8 mouse cellular contexts compared by ENCODE assay signal in the genomic region with DNA sequence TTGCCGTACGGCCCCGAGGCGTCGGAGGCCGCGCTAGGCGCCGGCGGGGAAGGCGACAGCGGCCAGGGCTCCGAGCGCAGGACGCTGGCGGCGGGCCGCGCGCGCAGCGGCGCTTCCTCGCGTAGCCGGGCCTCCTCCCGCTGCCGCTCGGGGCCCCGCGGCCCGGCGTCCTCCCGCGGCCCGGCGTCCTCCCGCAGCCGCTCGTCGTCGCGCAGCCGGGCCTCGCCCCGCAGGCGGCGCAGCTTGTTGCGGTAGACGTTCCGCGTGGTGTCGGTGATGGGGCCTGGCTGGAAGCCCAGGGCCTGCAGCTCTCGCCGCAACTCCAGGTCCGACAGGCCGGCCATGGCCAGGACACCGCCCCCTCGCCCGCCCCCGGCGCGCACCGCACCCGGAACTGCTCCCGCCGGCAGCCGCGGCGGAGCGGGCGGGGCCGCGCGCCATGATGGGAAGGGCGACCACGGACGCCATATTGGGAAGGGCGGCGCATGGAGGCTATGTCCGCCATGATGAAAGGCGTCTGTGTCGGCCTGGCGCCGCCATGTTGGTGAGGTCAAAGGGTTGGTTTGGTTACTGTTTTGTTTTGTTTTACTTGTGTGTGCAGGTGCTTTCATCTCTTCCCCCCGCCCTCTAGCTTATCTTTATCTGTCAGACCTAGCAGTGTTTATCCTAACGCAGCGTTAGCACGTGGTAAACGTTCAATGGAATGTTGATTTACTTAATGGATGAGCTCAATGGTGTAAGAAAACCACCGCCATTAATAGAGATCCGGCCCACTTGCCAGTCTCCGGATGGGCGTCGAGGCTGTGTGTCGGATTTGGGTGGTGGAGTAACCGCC. TPM values are rescaled to one million over a fixed set of nuclear protein-coding genes. Genes with fewer than 3 reads are reported as not detected.
A peak's percentile ranks its signal among the peaks of the same experiment; 100 is the strongest.
DNase-seq lines count a peak whose midpoint lies in the region; ATAC-seq and TF ChIP-seq lines count a peak whose summit lies in the region.

Lemd2 (minus strand) TSS at position 395 of the 835 bp plus-strand sequence.

- peak within 1 kb of the TSS; percentile 92 for H3K4me3 ChIP-seq in embryonic facial prominence, embryonic 14.5 days (ENCODE audit: low read depth, low read length)
- H3K4me3 ChIP-seq in heart, adult 2 months: peak within 1 kb of the TSS; percentile 73
- H3K4me3 ChIP-seq in limb, embryonic 14.5 days (replicated peaks; ENCODE audit: low read length): peak within 1 kb of the TSS; percentile 89
- H3K4me3 ChIP-seq in midbrain, postnatal 0 days (ENCODE audit: low read depth, low read length): peak within 1 kb of the TSS; percentile 90

- H3K27me3 ChIP-seq in embryonic facial prominence, embryonic 14.5 days (replicated peaks; ENCODE audit: control insufficient read depth, insufficient read depth, low read length): no peaks in the 10 kb centered on the region
- H3K27me3 ChIP-seq in heart, adult 2 months (ENCODE audit: control insufficient read depth, insufficient read depth, low read length): no peaks in the 10 kb centered on the region
- no peaks in the 10 kb centered on the region for H3K27me3 ChIP-seq in limb, embryonic 14.5 days (ENCODE audit: control insufficient read depth, insufficient read depth, low read length)
- H3K27me3 ChIP-seq in midbrain, postnatal 0 days (ENCODE audit: insufficient read depth, low read length): no peaks in the 10 kb centered on the region

- H3K9me3 ChIP-seq in embryonic facial prominence, embryonic 14.5 days (ENCODE audit: control insufficient read depth, low read length): no peaks in the 10 kb centered on the region
- no peaks in the 10 kb centered on the region for H3K9me3 ChIP-seq in limb, embryonic 14.5 days (ENCODE audit: control insufficient read depth, low read length)
- no peaks in the 10 kb centered on the region for H3K9me3 ChIP-seq in midbrain, postnatal 0 days (ENCODE audit: low read length)

- TF ChIP-seq CTCF in heart, adult 2 months (IDR thresholded peaks at IDR 0.05): 0 out of 2 replicates have a peak, but pooled peaks have one; percentile 13
- TF ChIP-seq CTCF in midbrain, postnatal 0 days (IDR thresholded peaks at IDR 0.05): 0 out of 2 replicates have a peak, but pooled peaks have one; percentile 5

- DNase-seq in 3T3-L1 (ENCODE audit: low read depth, low spot score): peak; percentile 95
- peak; percentile 88 to 93 for DNase-seq in adrenal gland, postnatal 4 days (ENCODE audit: low spot score in 2 of 2)
- DNase-seq in embryonic facial prominence, embryonic 14.5 days (ENCODE audit: low spot score): peak; percentile 97
- peak; percentile 98 for DNase-seq in heart, adult 2 months
- DNase-seq in kidney, adult 9 months: peak; percentile 97
- DNase-seq in limb, embryonic 14.5 days (ENCODE audit: low spot score): peak; percentile 94
- peak; percentile 97 for DNase-seq in midbrain, postnatal 0 days (ENCODE audit: low spot score)
- peak; percentile 93 to 95 for DNase-seq in spleen, postnatal 14 days (ENCODE audit: low spot score in 2 of 2)

- H3K27ac ChIP-seq in embryonic facial prominence, embryonic 14.5 days (replicated peaks; ENCODE audit: low read depth, low read length): peak within 1 kb of the TSS; percentile 93
- peak within 1 kb of the TSS; percentile 81 for H3K27ac ChIP-seq in heart, adult 2 months
- peak within 1 kb of the TSS; percentile 92 for H3K27ac ChIP-seq in limb, embryonic 14.5 days (replicated peaks; ENCODE audit: low read depth, low read length)
- H3K27ac ChIP-seq in midbrain, postnatal 0 days (ENCODE audit: low read depth, low read length): peak within 1 kb of the TSS; percentile 98

- no peaks in the 10 kb centered on the region; the same call in 1 of the 2 replicates for H3K79me2 ChIP-seq in heart, adult 2 months (replicated peaks; ENCODE audit: control insufficient read depth, insufficient read depth, low read length)

- TF ChIP-seq POLR2A in heart, adult 2 months (IDR thresholded peaks at IDR 0.05; ENCODE audit: insufficient read depth, low read depth, low read length): peak; percentile 60; the same call in 1 of the 2 replicates
- TF ChIP-seq POLR2A in limb, embryonic 14.5 days (IDR thresholded peaks at IDR 0.05; ENCODE audit: borderline replicate concordance, extremely low read depth, insufficient read depth, insufficient read length): peak; percentile 82; the same call in 1 of the 2 replicates

- peak within 1 kb of the TSS; percentile 68 for H3K4me2 ChIP-seq in embryonic facial prominence, embryonic 14.5 days (ENCODE audit: low read depth, low read length)
- peak within 1 kb of the TSS; percentile 92 for H3K4me2 ChIP-seq in limb, embryonic 14.5 days (replicated peaks; ENCODE audit: low read depth, low read length, severe bottlenecking)
- H3K4me2 ChIP-seq in midbrain, postnatal 0 days (ENCODE audit: low read depth, low read length, poor library complexity, severe bottlenecking): peak within 1 kb of the TSS; percentile 92

- H3K4me1 ChIP-seq in embryonic facial prominence, embryonic 14.5 days (ENCODE audit: control insufficient read depth, insufficient read depth, low read length): peaks cover 8% of the 10 kb centered on the region
- peaks cover 3% of the 10 kb centered on the region for H3K4me1 ChIP-seq in heart, adult 2 months (ENCODE audit: control insufficient read depth, insufficient read depth, low read length)
- H3K4me1 ChIP-seq in limb, embryonic 14.5 days (ENCODE audit: control insufficient read depth, insufficient read depth, low read length): peaks cover 27% of the 10 kb centered on the region
- peaks cover 4% of the 10 kb centered on the region; the same call in 1 of the 2 replicates for H3K4me1 ChIP-seq in midbrain, postnatal 0 days (ENCODE audit: insufficient read depth, low read length)

- TF ChIP-seq EP300 in heart, adult 2 months (IDR thresholded peaks at IDR 0.05; ENCODE audit: insufficient read depth, low read depth, low read length): peak; percentile 65; the same call in 1 of the 2 replicates

- 6% methylated on average over 65 of the region's 97 CpGs for WGBS in embryonic facial prominence, embryonic 14.5 days
- 3% methylated on average over 93 of the region's 97 CpGs for WGBS in heart, adult 2 months
- 8% methylated on average over 51 of the region's 97 CpGs for WGBS in limb, embryonic 14.5 days
- 8% methylated on average over 59 of the region's 97 CpGs for WGBS in midbrain, postnatal 0 days

- H3K9ac ChIP-seq in embryonic facial prominence, embryonic 14.5 days (ENCODE audit: low read depth, low read length): peak within 1 kb of the TSS; percentile 99
- peak within 1 kb of the TSS; percentile 84 for H3K9ac ChIP-seq in heart, adult 2 months (ENCODE audit: low read depth, low read length)
- H3K9ac ChIP-seq in limb, embryonic 14.5 days (ENCODE audit: low read depth, low read length, severe bottlenecking): peak within 1 kb of the TSS; percentile 98
- H3K9ac ChIP-seq in midbrain, postnatal 0 days (replicated peaks; ENCODE audit: low read length, poor library complexity, severe bottlenecking): peak within 1 kb of the TSS; percentile 99

- ATAC-seq in embryonic facial prominence, embryonic 14.5 days (ENCODE audit: low read depth): peak; percentile 96
- peak; percentile 94 for ATAC-seq in limb, embryonic 14.5 days (ENCODE audit: low FRiP score, low read depth)
- peak; percentile 90 for ATAC-seq in midbrain, postnatal 0 days (ENCODE audit: low FRiP score)

- peaks cover 29% of the 10 kb centered on the region for H3K36me3 ChIP-seq in embryonic facial prominence, embryonic 14.5 days (ENCODE audit: control insufficient read depth, insufficient read depth, low read length)
- H3K36me3 ChIP-seq in heart, adult 2 months (ENCODE audit: control insufficient read depth, insufficient read depth, low read length): no peaks in the 10 kb centered on the region; the same call in 1 of the 2 replicates
- peaks cover 30% of the 10 kb centered on the region for H3K36me3 ChIP-seq in limb, embryonic 14.5 days (ENCODE audit: control insufficient read depth, insufficient read depth, low read length)
- peaks cover 10% of the 10 kb centered on the region; the same call in 1 of the 2 replicates for H3K36me3 ChIP-seq in midbrain, postnatal 0 days (ENCODE audit: insufficient read depth, low read length)

- intact Hi-C loops in heart, adult 2 months (cut with DNase I): loop anchor here (5.0 to 10.0 kb wide), 2 partner anchors 72 to 1429 kb away; partner anchors contain the start of genes Narfl and Uqcc2

RNA-seq across cellular contexts. Expression of gene Lemd2, which starts in this region (rescaled TPM):
- 10 to 100 TPM; 69.1 to 73.3 TPM for total RNA-seq in adrenal gland, postnatal 4 days (2021)
- polyA plus RNA-seq in embryonic facial prominence, embryonic 14.5 days (2014; fragmentation: Nextera tagmentation; extraction: Ambion mirVana): 15.1 and 16.0 TPM in 2 replicates
- total RNA-seq in heart, adult 2 months (2021): 10 to 100 TPM; 30.0 to 31.4 TPM
- polyA plus RNA-seq in heart, adult 2 months (2012; rRNA removed): 38.3 and 39.5 TPM in 2 replicates
- 93.5 and 126 TPM in 2 replicates for polyA plus RNA-seq in limb, embryonic 14.5 days (2012; rRNA removed)
- polyA plus RNA-seq in limb, embryonic 14.5 days (2014; fragmentation: Nextera tagmentation; extraction: Ambion mirVana): 20.0 and 21.2 TPM in 2 replicates
- 85.7 and 94.3 TPM in 2 replicates for total RNA-seq in midbrain, postnatal 0 days (2014; rRNA removed)
- 18.4 and 20.6 TPM in 2 replicates for polyA plus RNA-seq in midbrain, postnatal 0 days (2015; fragmentation: Nextera tagmentation; extraction: Ambion mirVana)

Comparison
In these comparisons a context has a peak if more than half of its experiments do, and no peak if none do; other contexts are left out.
1. Peak in every context shown above with its lines: DNase-seq, ATAC-seq, H3K4me3 ChIP-seq and H3K27ac ChIP-seq.